Mouse (Mus musculus) thymus, adult 18-20 months (tissue): ENCODE data around the gene Atf3.

Source experiments
- DNase-seq, 2 experiments: peaks; one replicate each; pipeline ENCODE4 v3.0.0; 2022; ENCODE audit warnings: mixed read lengths in 2 of 2

The Atf3 gene

GRCm38 (mm10) chr1:191217939-191218338 is at the start of gene Atf3:
Atf3 (minus strand) TSS chr1:191218039.
- no peak for DNase-seq

- no peak for DNase-seq
Observed at GRCm38 (mm10) chr1:191267162-191267561, 49.3 kb upstream of the Atf3 start.

- DNase-seq, result no peak
Observed at GRCm38 (mm10) chr1:191263471-191263870, 45.6 kb upstream of the Atf3 start.

DNA sequence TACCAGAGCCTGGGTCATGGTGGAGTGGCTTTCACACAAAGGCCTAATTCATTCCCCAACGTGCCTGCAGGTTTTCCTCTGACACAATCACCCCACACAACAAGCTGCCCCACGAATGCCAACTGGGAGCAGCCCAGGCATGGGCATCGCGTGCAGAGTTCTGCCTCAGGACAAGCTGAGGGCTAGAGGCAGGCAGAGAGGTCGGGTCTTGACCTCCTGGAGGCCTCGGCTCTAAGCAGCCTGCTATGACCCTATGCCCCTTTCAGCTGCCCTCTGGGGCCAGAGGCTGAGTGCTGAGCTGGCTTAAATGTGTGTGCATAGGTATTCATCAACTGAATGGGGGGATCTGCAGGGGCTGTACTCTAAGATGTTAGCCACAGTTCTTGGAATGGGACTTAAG is 44.0 kb upstream of the Atf3 start:
- no peak for DNase-seq

DNA sequence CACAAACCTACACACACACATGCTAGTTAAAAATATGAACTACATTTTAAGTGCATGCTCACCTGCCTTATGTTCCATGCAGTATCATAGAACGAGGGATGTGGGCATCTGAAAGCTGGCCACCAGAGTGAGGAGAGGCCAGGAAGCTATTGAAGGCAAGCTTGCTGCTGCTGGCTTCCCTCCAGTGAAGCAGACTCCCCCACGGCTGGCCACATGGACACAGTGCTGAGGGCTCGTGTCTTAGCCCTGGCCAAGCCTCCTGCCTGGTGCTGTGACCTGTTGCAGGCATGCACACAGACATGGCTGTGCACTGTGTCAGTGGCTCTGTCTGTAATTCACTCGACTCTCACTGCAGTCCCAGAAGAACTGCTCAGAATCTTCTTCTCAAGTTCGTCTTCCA is 41.8 kb upstream of the Atf3 start:
- no peak for DNase-seq

DNA sequence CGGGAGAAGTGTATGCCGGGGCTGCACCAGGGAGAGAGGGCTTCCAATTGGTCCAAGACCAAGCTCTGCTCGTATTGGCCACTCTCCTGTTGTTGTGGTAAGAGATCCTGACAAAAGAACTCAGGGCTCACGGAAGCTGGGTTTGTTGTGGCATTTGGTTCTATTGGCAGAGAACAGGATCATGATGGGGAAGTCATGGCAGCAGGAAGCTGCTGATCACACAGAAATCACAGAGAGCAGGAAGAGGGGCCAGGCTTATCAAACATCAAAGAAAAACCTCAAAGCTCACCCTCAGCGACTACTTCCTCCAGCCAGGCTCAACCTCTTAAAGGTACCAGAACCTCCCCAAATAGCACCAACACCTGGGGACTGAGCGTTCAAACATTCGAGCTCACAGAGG is 41.3 kb upstream of the Atf3 start:
- no peak for DNase-seq

- DNase-seq, result no peak
Observed at GRCm38 (mm10) chr1:191258521-191258920, 40.7 kb upstream of the Atf3 start.

DNA sequence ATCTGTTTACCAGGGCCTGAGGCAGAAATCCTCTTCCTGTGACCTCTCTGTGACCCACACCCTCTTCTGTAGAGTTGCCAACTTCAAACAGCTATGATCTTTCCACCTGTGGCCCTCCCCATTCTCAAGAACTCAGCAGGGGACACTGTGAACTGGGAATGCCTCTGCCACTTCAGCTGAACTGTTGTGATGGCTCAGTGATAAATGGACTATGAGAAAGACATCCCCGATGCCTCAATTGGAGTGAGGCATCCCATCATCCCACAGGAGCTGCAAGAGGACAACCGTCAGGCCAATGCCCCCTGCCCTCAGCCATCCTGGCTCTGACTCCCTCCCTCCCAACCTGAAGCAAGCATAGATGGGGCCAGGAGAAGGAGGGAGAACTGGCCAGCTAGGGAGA is 40.1 kb upstream of the Atf3 start:
- no peak for DNase-seq

DNA sequence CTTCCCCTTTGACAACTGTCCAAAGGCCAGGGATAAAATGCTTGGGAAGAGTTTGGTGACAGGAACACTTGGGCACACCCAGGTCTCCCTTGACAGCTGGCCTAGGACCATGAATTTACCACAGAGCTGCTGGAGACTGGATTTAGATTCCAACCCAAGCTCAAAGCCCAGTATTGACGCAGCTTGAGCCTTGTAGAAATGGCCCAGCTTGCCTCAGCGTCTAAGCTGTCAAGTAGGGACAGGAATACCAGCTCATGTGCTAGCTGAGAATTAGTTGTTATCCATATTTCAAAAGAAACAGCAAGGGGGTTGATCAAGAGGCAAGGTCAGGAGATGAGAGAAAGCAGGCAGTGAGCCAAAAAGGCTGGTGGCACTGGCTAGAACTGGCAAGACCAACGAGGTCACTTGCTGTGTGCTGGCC is 39.5 kb upstream of the Atf3 start:
- no peak for DNase-seq

- no peak for DNase-seq
Observed at GRCm38 (mm10) chr1:191256566-191257350, 38.9 kb upstream of the Atf3 start.

- DNase-seq, result no peak
Observed at GRCm38 (mm10) chr1:191256134-191256533, 38.3 kb upstream of the Atf3 start.

DNA sequence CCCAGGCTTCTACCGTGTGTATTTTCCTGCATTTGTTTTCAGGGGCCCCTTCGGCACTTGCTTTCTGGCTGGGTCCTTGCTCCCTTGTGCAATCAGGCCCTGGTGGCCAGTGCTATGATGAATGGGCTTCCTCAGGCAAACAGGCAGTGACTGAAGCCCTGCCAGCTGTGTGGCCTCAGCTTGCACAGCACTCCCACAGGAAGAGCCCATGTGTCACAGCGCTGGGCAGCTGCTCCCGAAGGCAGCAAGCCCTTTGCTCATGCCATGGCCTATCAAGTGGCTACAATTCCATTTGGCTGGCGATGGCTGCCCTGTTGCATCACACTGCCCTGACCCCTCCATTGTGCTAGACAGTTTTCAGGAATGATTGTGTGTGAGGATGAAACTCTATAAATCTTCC is 36.6 kb upstream of the Atf3 start:
- no peak for DNase-seq

GRCm38 (mm10) chr1:191253636-191254035 is 35.8 kb upstream of the Atf3 start:
- DNase-seq, result no peak

GRCm38 (mm10) chr1:191249975-191250374 is 32.1 kb upstream of the Atf3 start:
- no peak for DNase-seq

GRCm38 (mm10) chr1:191248423-191248822 is 30.6 kb upstream of the Atf3 start:
- no peak for DNase-seq

- DNase-seq, result no peak
Observed at GRCm38 (mm10) chr1:191247561-191247960, 29.7 kb upstream of the Atf3 start.

- DNase-seq, result no peak
Observed at GRCm38 (mm10) chr1:191243855-191244254, 26.0 kb upstream of the Atf3 start.

DNA sequence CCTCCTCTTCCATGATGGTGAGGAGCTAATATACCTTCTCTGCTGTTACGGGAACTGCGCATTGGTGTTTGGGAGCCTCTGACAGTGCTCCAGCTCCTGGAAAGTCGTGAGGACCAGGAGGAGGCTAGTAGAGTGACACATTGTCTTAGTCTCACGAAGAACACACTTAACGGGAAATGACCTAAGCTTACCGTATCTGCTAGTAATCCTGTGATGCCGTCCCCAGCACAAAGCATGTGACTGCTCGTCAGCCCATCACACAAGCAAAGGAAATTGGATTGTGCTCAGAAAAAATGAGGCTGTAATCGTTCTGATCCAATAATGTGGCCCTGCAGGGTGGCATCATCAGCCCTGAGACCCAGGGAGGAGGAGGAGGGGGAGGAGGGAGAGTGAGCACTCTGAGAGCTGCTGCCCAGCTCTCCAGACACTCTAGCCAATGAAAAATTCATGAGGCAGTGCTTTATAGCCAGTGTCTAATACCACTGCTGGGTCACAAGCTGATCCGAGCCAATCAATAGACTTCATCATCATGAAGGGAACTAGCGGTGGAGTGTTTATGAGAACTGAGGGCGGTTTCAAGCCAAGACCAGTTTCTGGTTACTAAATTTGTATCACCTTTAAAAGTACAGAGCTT is 24.3 kb upstream of the Atf3 start:
- no peak for DNase-seq

DNA sequence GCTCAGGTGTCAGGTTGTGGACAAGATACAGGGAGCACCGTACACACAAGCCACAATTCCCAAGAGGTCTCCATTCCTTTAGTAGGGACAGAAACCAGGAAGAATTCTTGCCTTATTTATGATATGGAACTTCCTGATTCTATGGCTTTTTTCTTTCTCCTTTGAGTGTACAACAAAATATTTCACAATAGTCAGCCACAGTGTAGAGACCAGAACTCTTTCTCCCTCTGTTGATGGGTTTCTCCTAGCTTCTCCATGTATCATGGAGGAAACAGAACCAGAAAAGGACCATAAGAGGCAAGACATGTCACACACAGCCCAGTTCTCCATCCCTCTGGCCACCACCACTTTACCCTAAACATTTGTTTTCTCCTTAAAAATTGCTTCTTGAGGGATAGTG is 23.7 kb upstream of the Atf3 start:
- DNase-seq, result no peak

GRCm38 (mm10) chr1:191239602-191240001 is 21.8 kb upstream of the Atf3 start:
- no peak for DNase-seq

DNA sequence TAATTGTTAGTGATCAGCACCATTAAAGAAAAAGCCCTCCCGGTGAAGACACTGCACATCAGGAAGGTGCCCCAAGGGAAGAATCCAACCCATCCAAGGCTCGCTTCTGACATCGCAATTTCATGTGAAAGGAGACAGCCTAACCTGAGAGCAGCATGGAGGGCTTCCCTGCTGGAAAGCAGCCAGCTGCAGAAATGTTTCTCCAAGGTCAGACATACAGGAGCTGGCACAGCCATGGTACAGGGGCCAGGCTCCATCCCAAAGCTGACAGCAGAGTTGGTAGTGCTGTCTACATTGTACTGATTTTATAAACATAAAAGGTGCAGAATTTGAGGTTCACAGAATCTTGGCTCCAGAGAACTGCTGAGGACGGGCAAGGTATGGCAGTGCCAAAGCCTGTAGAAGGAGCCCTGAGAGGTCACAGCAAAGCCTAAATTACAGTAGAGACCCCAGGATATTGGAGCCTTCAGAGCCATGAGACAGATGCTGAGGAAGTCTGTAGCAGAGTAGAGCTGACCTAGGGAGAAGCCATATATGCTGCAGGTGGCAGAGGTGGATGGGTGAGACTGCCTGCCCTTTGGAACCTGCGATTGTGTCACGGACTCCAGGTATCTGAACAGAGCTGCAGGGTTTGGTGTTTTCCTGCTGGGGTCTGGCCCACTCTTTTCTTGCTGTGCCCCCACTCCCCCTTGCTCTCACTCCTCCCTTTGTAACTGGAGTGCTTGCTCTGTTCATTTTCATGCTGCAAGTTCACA is 18.1 kb upstream of the Atf3 start:
- DNase-seq, result no peak

GRCm38 (mm10) chr1:191234837-191235236 is 17.0 kb upstream of the Atf3 start:
- DNase-seq, result no peak

DNA sequence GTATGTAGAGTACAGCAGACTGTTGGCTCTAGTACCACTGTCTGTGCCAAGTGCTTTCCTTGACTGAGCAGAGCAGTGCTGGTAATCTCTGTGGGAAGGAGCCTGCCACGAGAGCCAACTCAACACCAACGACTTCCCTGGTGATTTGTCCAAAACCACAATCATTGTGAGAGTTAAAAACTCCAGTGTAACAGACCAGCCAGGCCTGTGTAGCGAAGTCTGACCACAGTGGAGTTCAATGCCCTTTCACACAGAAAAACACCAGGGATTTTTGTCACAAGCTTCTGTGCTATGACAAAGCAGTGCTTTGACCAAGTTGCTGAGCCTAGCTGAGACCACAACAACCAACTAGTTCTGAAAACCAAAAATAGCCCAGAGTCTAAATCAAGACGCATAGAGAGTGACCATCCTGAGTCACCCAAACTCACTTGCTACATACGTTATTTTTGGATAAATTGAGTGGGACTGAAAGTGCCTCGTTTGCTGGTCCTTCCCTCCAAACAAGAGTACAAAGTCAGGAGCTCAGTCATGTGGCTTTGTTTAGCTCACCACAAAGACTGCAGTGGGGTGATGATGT is 12.6 kb upstream of the Atf3 start:
- no peak for DNase-seq

GRCm38 (mm10) chr1:191226570-191226969 is 8.7 kb upstream of the Atf3 start:
- DNase-seq, result no peak
